Mouse (Mus musculus) cerebellum, adult 18-20 months (tissue): ENCODE measurements around the gene Gm20388.
"Not testable (repeated sequence)": the region's sequence is repeated elsewhere in the genome, so short reads cannot be mapped to it uniquely, and the experiment has no call there.

Experiments used
- DNase-seq, 2 experiments: peaks; one replicate each; pipeline ENCODE4 v3.0.0; 2021

The Gm20388 gene

GRCm38 (mm10) chr8:120322956-120323448 lies 412.4 kb downstream of the Gm20388 start:
- DNase-seq: peak in 1 of 2 experiments; percentile 39

GRCm38 (mm10) chr8:120324555-120324954 lies 413.9 kb downstream of the Gm20388 start:
- DNase-seq: no peak

GRCm38 (mm10) chr8:120325172-120325767 lies 414.6 kb downstream of the Gm20388 start:
- no peak for DNase-seq

DNA sequence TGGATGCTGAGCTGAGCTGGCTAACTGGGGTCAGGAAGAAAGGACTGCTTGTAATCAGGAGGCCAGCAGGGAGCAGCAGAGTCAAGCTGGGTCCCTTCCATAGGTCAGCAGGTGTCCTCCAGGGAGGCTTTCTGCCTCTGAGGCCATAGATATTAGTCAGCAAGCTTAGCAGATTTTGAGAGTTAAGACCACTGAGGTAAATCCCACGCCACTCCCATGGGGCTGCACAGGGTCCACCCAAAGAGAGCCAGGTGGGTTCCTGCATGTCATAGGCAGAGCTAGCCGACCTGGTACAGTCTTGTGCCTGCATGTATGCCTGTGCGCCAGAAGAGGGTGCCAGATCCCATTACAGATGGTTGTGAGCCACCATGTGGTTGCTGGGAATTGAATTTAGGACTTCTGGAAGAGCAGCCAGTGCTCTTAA lies 416.5 kb downstream of the Gm20388 start:
- peak; percentile 54 to 58 for DNase-seq

GRCm38 (mm10) chr8:120328361-120329022 lies 417.9 kb downstream of the Gm20388 start:
- DNase-seq: no peak

DNA sequence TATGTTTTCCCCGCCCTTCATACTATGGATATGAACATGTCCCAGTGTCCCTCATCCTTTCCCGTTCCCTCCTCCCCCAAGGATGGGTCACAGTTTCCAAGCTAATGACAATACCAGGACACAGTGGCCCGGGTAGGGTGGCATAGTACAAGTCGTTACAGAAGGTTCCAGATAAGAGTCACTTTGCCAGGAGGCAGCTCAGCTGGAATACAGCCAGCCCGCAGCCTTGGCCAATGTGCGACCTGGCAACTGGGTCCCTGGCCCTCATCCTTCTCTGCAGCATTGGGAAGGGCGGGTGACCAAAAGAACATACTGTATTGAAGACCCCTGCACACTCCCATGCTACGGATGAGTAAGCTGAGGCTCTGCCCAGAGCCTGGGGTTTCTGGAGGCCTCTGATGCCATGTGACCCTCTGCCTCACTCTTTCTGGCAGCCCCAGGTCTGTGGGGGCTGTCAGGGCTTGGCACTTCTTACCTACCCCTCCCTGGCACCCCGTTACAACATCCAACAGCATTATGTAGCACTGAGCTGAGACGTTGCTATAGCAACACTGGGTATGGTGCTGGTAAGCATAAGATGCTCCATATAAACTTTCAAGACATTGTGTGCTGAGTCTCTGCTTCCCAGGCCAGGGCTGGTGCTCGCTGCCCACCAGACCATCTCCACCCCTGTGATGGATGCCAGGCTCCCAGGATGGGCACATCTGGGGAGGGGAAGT lies 418.5 kb downstream of the Gm20388 start:
- DNase-seq: no peak

DNA sequence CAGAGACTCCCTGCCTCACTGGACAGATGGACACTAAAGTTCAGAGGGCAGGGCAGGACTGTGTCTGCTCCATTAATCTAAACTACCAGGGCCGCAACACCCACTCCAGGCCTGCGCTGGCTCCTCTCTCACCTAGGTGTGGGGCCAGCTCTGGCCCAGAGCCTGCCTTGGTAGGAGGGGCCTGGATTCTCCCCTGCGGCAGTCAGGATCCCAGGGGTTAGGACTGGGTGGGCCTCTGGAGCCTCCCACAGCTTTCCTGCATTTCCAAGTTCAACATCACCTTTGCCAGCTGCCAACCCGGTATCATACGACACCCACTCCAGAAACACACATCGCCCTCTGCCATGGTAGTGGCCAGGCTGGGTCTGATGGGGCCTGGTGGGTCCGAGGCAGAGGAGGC lies 420.4 kb downstream of the Gm20388 start:
- DNase-seq: no peak

GRCm38 (mm10) chr8:120332379-120333229 lies 422.0 kb downstream of the Gm20388 start:
- peak; percentile 53 to 57 for DNase-seq

DNA sequence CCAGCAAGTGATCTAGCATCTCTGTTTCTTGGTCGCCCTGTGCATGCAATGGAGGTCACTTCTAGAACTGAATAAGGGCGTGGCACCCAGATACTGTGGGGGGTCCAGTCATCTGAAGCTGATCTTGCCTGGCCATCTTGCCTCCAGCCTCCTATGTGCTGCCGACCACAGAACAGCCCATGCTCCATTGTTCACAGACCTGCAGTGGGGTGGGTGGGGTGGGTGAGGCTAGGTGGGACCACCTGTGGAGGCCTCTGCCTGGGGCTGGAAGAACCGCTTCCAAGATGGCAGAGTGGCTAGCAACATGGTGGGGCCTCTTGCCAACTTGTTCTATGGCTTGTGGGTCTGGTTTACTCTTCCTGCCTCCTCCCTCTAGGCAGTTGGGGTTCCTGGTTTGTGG lies 423.0 kb downstream of the Gm20388 start:
- DNase-seq: no peak

DNA sequence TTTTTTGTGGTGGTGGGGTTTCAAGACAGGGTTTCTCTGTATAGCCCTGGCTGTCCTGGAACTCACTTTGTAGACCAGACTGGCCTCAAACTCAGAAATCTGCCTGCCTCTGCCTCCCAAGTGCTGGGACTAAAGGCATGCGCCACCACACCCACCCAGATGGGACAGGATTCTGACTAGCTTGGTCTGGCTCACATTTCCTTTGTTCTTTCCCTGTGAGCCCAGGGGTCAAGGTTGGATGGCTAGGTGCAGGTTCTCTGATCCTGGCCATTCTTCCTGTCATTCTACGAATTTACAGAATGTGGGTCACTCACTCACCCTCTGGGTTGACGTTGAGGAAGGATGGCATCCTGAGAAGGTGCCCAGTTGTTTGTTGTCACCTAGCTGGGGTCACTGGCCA lies 423.6 kb downstream of the Gm20388 start:
- DNase-seq: not testable (repeated sequence)

GRCm38 (mm10) chr8:120334878-120335261 lies 424.2 kb downstream of the Gm20388 start:
- DNase-seq: peak in 1 of 2 experiments; percentile 23

DNA sequence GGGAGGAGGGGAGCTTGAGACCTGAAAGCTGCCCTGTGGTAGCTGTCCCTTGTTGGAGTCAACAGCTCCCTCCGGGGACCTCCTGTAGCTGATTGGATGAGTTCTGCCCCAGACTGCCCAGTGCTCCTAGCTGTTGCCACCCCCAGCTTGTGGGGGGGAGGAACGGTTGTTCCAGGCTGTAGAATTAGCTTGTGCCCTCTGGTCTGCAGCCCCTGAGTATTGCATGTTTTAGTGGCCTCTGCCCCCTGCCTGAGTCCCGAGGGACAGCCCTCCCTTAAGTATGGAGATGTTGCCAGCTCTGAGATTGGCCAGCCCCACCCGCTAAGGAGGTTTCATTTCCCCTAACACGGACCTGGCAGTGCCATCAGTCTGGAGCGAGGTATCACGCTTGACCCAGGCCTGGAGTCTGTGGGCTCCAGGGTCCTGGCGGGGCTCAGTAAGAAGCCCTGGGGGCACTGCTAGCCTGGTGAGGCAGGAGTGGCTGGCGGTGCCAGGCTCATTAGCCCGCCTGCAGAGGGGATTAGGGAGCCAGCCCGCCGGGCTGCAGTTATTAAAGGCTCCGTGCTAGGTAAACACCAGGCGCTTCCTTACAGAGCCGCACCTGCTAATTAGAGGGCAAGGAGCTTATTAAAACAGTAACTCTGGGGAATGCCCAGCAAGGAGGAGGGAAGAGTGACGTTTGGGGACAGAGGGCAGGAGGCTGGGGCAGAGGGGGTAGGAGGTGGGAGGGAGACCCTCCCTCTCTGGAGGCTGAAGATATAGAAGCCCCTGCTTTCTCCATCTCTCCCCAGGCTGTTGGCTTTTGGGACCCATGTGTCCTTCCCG lies 424.8 kb downstream of the Gm20388 start:
- DNase-seq: peak; percentile 33 to 55

GRCm38 (mm10) chr8:120336087-120336380 lies 425.4 kb downstream of the Gm20388 start:
- peak; percentile 43 to 49 for DNase-seq

- no peak for DNase-seq
Measured at GRCm38 (mm10) chr8:120336909-120337555, 426.4 kb downstream of the Gm20388 start.

- DNase-seq: no peak
Measured at GRCm38 (mm10) chr8:120337627-120338026, 427.0 kb downstream of the Gm20388 start.

- no peak for DNase-seq
Measured at GRCm38 (mm10) chr8:120338678-120339077, 428.0 kb downstream of the Gm20388 start.

DNA sequence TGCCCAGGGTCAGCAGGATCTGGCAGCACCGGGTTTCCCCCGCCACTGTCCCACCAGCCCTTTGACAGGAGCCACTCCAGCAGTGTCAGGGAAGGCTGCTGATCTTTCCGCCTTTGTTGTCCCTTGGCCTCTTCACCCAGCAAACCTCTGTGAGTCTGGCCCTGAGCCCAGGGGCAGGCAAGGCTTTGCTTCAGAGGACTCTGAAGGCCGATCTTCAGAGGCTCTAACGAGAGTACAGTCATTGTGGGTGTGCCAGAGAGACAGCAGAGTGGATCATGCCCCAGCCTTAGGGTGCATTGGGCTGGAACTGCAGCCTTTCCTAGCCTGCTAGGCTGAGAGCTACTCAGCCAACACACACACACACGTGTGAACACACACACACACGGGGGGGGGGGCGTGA lies 429.1 kb downstream of the Gm20388 start:
- DNase-seq: no peak

DNA sequence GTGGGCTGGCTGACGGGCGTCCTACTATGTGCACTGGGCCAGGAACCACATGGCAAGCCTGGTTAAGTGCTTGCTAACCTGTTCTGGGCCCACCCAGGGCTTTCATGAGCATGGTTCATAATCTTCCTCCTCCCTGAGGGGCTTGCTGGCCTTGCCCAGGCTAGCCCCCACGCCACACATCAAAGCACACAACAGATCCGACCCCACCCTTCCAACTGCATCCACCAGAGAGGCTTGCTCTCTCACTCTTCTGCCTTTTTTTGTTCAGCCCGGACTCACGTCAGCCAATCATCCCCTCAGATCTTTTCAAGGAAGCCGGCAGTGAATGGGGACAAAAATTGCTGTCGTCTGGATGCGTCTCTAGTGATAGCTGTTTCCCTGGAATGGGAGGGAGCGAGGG lies 430.5 kb downstream of the Gm20388 start:
- no peak for DNase-seq

GRCm38 (mm10) chr8:120342847-120343548 lies 432.4 kb downstream of the Gm20388 start:
- DNase-seq: no peak

GRCm38 (mm10) chr8:120343582-120343981 lies 432.9 kb downstream of the Gm20388 start:
- DNase-seq: no peak

DNA sequence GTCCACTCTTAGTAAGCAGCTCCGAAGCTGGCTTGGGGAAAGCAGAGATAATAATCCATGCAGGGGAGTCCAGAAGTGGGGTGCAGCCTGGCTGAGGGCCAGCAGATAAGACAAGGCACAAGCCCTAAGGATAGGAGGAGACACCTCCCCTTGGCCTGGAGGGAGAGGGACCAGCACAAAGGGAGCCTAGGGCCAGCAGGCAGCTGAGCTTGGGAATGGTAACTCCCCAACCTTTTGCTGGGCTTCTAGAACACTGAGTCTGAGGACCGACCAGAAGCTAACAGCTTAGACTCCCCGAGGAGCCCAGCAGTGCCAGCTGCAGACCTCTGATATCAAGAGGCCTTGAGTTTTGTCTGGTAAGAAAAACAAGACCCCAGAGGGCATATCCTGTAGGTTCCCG lies 433.5 kb downstream of the Gm20388 start:
- DNase-seq: no peak
